Mouse (Mus musculus): ENCODE measurements around the gene Tab1. TPM values are rescaled to one million over a fixed set of nuclear protein-coding genes. Genes with fewer than 3 reads are reported as not detected.
A peak's percentile ranks its signal among the peaks of the same experiment; 100 is the strongest.

Gene Tab1
- total and polyA plus RNA-seq, 3 experiments: 11.6 to 17.7 (median 12.0) TPM

- in situ Hi-C loops (cut with MboI; ENCODE audit: low pct_ligation_motif_present, low pct_unique_long_range_greater_than_20kb, low sequenced_read_pairs) (no loop called here), dilution Hi-C loops (cut with MboI; ENCODE audit: extremely low pct_ligation_motif_present, extremely low pct_unique_long_range_greater_than_20kb, low sequenced_read_pairs) (no loop called here)
- TF ChIP-seq E2F4 (IDR thresholded peaks at IDR 0.05; ENCODE audit: insufficient replicate concordance, low read depth, low read length) (no peak), CTCF (conservative IDR thresholded peaks at IDR 0.05 in 1 of 2, IDR thresholded peaks at IDR 0.05 in 1 of 2; ENCODE audit: low read depth in 2 of 2, low read length in 2 of 2) (no peak), ETS1 (conservative IDR thresholded peaks at IDR 0.05; ENCODE audit: low read depth, low read length) (no peak), JUN (IDR thresholded peaks at IDR 0.05; ENCODE audit: insufficient read depth, low read depth, low read length) (no peak), CHD2 (IDR thresholded peaks at IDR 0.05; ENCODE audit: low read length) (no peak), MAFK (IDR thresholded peaks at IDR 0.05; ENCODE audit: insufficient replicate concordance, low read length) (no peak), CHD1 (IDR thresholded peaks at IDR 0.05; ENCODE audit: low read depth, low read length) (no peak), ZKSCAN1 (IDR thresholded peaks at IDR 0.05; ENCODE audit: borderline replicate concordance, low read depth, low read length) (no peak), USF2 (conservative IDR thresholded peaks at IDR 0.05; ENCODE audit: low read depth, low read length) (no peak), ZMIZ1 (IDR thresholded peaks at IDR 0.05; ENCODE audit: low read depth, low read length) (no peak), PAX5 (IDR thresholded peaks at IDR 0.05; ENCODE audit: low read length) (no peak), BHLHE40 (IDR thresholded peaks at IDR 0.05; ENCODE audit: low read depth, low read length) (no peak), JUND (conservative IDR thresholded peaks at IDR 0.05; ENCODE audit: low read depth, low read length) (no peak), NRF1 (IDR thresholded peaks at IDR 0.05; ENCODE audit: low read depth, low read length) (no peak), MAZ (IDR thresholded peaks at IDR 0.05; ENCODE audit: low read depth, low read length) (no peak), USF1 (IDR thresholded peaks at IDR 0.05; ENCODE audit: low read depth, low read length) (no peak), RCOR1 (conservative IDR thresholded peaks at IDR 0.05; ENCODE audit: low read depth, low read length) (no peak), MXI1 (IDR thresholded peaks at IDR 0.05; ENCODE audit: low read depth, low read length) (no peak)
- peaks cover 13 to 35% of the 10 kb centered on the region in 2 experiments for H3K4me1 ChIP-seq (ENCODE audit: control insufficient read depth in 1 of 2, insufficient read depth in 2 of 2)
- no peak overlapping the region for H3K4me3 ChIP-seq (replicated peaks in 1 of 3; ENCODE audit: low read depth in 2 of 3, low read length in 2 of 3, poor library complexity in 1 of 3)
- no peak for DNase-seq (ENCODE audit: extremely low read depth)
- H3K9ac ChIP-seq (ENCODE audit: insufficient read depth, low read depth): no peak overlapping the region
- no peaks in the 10 kb centered on the region for H3K9me3 ChIP-seq (replicated peaks; ENCODE audit: low read length)
- peaks cover 24% of the 10 kb centered on the region for H3K27me3 ChIP-seq (replicated peaks)
- no peak overlapping the region for H3K4me2 ChIP-seq (ENCODE audit: insufficient read depth, low read depth, poor library complexity, severe bottlenecking)
- H3K27ac ChIP-seq (ENCODE audit: insufficient read depth, low read depth): no peak overlapping the region
- H3K36me3 ChIP-seq (replicated peaks in 1 of 2; ENCODE audit: control insufficient read depth in 1 of 2, insufficient read depth in 1 of 2, low read length in 1 of 2): no peaks in the 10 kb centered on the region
- H3K79me2 ChIP-seq (replicated peaks; ENCODE audit: control insufficient read depth, extremely low read depth, insufficient read depth, poor library complexity, severe bottlenecking): no peaks in the 10 kb centered on the region
These were observed 56.0 kb downstream of the Tab1 start for GRCm38 (mm10) chr15:80188927-80189326.

GRCm38 (mm10) chr15:80190075-80190474, 57.1 kb downstream of the Tab1 start:
- TF ChIP-seq MAFK (IDR thresholded peaks at IDR 0.05; ENCODE audit: insufficient replicate concordance, low read length): peak; percentile 44; the same call in 1 of the 2 replicates
- no peak for TF ChIP-seq NELFE (IDR thresholded peaks at IDR 0.05; ENCODE audit: low read depth, low read length)
- Histone ChIP-seq H3K27ac (ENCODE audit: insufficient read depth, low read depth) (no peak overlapping the region), H3K9ac (ENCODE audit: insufficient read depth, low read depth) (no peak overlapping the region), H3K4me1 (ENCODE audit: control insufficient read depth in 1 of 2, insufficient read depth in 2 of 2) (peaks cover 13 to 38% of the 10 kb centered on the region in 2 experiments), H3K9me3 (replicated peaks; ENCODE audit: low read length) (no peaks in the 10 kb centered on the region), H3K4me2 (ENCODE audit: insufficient read depth, low read depth, poor library complexity, severe bottlenecking) (no peak overlapping the region), H3K79me2 (replicated peaks; ENCODE audit: control insufficient read depth, extremely low read depth, insufficient read depth, poor library complexity, severe bottlenecking) (no peaks in the 10 kb centered on the region), H3K27me3 (replicated peaks) (peaks cover 25% of the 10 kb centered on the region), H3K4me3 (replicated peaks in 1 of 3; ENCODE audit: low read depth in 2 of 3, low read length in 2 of 3, poor library complexity in 1 of 3) (no peak overlapping the region), H3K36me3 (replicated peaks in 1 of 2; ENCODE audit: control insufficient read depth in 1 of 2, insufficient read depth in 1 of 2, low read length in 1 of 2) (no peaks in the 10 kb centered on the region)
- in situ Hi-C loops (cut with MboI; ENCODE audit: low pct_ligation_motif_present, low pct_unique_long_range_greater_than_20kb, low sequenced_read_pairs): no loop called here
- dilution Hi-C loops (cut with MboI; ENCODE audit: extremely low pct_ligation_motif_present, extremely low pct_unique_long_range_greater_than_20kb, low sequenced_read_pairs): no loop called here
- no peak for DNase-seq (ENCODE audit: extremely low read depth)

Measured in CH12.LX (cell line).